Mouse (Mus musculus): ENCODE measurements around the gene Ifit2. TPM values are rescaled to one million over a fixed set of nuclear protein-coding genes. Genes with fewer than 3 reads are reported as not detected.

The Ifit2 gene
- polyA plus RNA-seq, 1 experiment from 2014 or later: 5.2 TPM

DNA sequence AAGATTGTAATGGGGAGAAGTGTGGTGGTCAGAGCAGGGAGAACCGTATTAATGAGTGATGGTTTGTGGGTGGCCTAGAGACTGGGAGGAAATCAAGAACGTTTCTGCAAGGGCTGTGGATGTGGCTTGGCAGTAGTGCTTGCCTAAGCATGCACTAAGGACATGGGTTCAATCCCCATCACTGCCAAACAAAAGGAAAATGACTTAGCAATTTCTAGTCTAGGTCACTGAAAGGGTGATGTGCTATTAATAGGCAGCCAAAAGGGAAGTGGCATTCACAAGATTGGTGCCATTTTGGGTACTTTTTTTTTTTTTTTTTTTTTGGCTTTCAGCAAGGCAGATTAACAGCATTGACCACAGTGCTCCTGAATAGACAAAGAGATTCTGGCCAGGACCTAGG, 29.1 kb upstream of the Ifit2 start:
- H3K4me1 ChIP-seq: 0 out of 2 replicates have a peak, but pooled peaks cover 4% of the 10 kb centered on the region
- no peak overlapping the region for H3K4me2 ChIP-seq (replicated peaks)
- ATAC-seq (ENCODE audit: low FRiP score, low read depth): no peak
- no peaks in the 10 kb centered on the region for H3K9me3 ChIP-seq
- H3K27ac ChIP-seq (replicated peaks): no peak overlapping the region
- no peak overlapping the region for H3K9ac ChIP-seq (replicated peaks)
- 74% methylated on average over 2 of the region's 2 CpGs for WGBS
- no peaks in the 10 kb centered on the region for H3K27me3 ChIP-seq
- H3K36me3 ChIP-seq: peaks cover 12% of the 10 kb centered on the region; the same call in 1 of the 2 replicates
- H3K4me3 ChIP-seq: no peak overlapping the region

DNA sequence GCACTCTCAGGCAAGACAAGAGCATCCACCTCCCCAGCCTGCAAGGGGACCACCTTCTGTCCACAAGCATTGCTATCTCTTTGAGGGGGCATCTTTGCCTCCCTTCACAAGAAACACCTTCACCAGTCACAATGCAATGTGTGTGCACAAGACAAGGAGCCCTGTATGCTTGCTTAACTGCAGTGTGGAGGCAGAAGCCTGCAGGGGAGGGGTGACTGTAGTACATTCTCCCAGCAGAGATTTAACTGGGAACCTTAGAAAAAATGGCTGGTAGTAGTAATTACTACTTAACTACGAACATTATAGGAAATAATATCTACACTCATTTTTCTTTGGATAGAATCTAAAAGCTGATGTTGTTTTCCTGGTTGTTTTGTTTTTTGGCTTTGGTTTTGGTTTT, 28.5 kb upstream of the Ifit2 start:
- Histone ChIP-seq H3K4me2 (replicated peaks) (no peak overlapping the region), H3K9ac (replicated peaks) (no peak overlapping the region), H3K4me1 (0 out of 2 replicates have a peak, but pooled peaks cover 9% of the 10 kb centered on the region), H3K36me3 (peaks cover 12% of the 10 kb centered on the region; the same call in 1 of the 2 replicates), H3K4me3 (no peak overlapping the region), H3K9me3 (no peaks in the 10 kb centered on the region), H3K27me3 (no peaks in the 10 kb centered on the region), H3K27ac (replicated peaks) (no peak overlapping the region)
- no peak for ATAC-seq (ENCODE audit: low FRiP score, low read depth)
- WGBS: 93% methylated on average over 1 of the region's 1 CpGs

DNA sequence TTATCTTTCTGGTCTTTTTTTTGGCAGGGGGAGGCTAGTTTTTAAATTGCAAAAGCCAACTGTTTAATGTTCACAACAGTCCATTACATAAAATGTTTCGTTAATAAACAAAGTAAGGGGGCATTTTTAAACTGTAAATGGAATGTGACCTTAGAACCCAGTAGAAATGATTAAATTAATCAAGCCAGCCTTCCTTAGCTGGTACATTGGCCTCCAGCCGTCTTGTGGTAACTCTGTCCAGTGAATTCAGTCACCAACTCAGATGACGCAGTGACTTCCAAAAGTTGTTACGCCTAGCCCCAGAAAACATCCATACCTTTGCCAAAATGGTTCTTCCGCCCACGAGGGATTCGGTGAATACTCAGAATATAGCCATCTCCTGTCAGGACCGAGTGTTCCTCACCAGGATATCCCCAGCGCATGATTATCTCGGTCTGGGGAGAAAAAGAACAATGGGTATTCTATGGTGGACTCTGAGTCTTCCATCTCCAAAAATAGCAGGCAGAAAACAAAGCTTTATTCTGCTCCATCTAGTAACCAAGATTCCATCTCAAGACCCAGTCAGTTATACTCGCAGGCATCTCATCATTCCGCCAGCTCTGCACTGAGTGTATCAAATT, 27.3 kb upstream of the Ifit2 start:
- Histone ChIP-seq H3K4me1 (0 out of 2 replicates have a peak, but pooled peaks cover 9% of the 10 kb centered on the region), H3K36me3 (peaks cover 11% of the 10 kb centered on the region; the same call in 1 of the 2 replicates), H3K4me3 (no peak overlapping the region), H3K27me3 (no peaks in the 10 kb centered on the region), H3K27ac (replicated peaks) (no peak overlapping the region), H3K9ac (replicated peaks) (no peak overlapping the region), H3K4me2 (replicated peaks) (no peak overlapping the region), H3K9me3 (no peaks in the 10 kb centered on the region)
- ATAC-seq (ENCODE audit: low FRiP score, low read depth): no peak
- WGBS: 87% methylated on average over 12 of the region's 12 CpGs

- ATAC-seq (ENCODE audit: low FRiP score, low read depth): no peak
- Histone ChIP-seq H3K4me3 (no peak overlapping the region), H3K4me1 (0 out of 2 replicates have a peak, but pooled peaks cover 9% of the 10 kb centered on the region), H3K27me3 (no peaks in the 10 kb centered on the region), H3K4me2 (replicated peaks) (no peak overlapping the region), H3K27ac (replicated peaks) (no peak overlapping the region), H3K9me3 (no peaks in the 10 kb centered on the region), H3K36me3 (no peaks in the 10 kb centered on the region), H3K9ac (replicated peaks) (no peak overlapping the region)
- WGBS: 80% methylated on average over 9 of the region's 9 CpGs
These were observed 25.8 kb upstream of the Ifit2 start for GRCm38 (mm10) chr19:34524646-34525045.

DNA sequence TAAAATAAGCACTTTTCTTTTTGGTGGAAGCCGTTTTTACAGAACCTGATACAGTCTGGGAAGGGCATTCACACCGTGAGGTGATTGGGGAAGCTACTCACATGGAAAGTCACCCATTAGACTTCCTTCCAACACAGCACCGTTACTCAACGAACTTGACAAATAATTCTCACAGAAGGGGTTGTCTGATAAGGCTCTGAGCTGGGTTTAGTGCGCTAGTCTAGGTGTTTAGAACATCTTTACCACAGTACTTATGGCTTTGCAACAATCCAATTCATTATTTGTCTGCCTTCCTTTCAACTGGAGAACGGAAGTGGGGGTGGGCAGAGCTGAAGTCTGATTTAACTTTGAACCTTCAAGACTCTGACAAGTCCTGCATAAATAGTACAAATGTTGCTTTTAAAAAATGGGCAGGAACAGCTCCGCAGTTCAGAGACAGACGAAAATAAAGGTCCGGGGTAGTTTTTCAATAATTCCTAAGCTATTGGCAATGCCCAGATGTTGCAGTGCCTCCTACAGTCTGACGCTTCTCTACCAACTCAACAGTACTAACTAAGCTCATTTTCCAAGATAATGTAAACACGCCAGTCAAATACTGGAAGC, 24.1 kb upstream of the Ifit2 start:
- no peak for ATAC-seq (ENCODE audit: low FRiP score, low read depth)
- H3K9ac ChIP-seq (replicated peaks): peak overlapping the region; percentile 68
- H3K27ac ChIP-seq (replicated peaks): no peak overlapping the region
- 49% methylated on average over 11 of the region's 11 CpGs for WGBS
- peak overlapping the region; percentile 74 for H3K4me3 ChIP-seq
- H3K36me3 ChIP-seq: no peaks in the 10 kb centered on the region
- H3K4me1 ChIP-seq: 0 out of 2 replicates have a peak, but pooled peaks cover 9% of the 10 kb centered on the region
- H3K27me3 ChIP-seq: no peaks in the 10 kb centered on the region
- H3K4me2 ChIP-seq (replicated peaks): peak overlapping the region; percentile 78
- no peaks in the 10 kb centered on the region for H3K9me3 ChIP-seq

GRCm38 (mm10) chr19:34526941-34527682, 23.4 kb upstream of the Ifit2 start, which contains the start of gene Lipa:
Gene Lipa (minus strand): TSS chr19:34527474.
- peak within 1 kb of the TSS; percentile 74 for H3K4me3 ChIP-seq
- H3K9ac ChIP-seq (replicated peaks): peak within 1 kb of the TSS; percentile 68
- ATAC-seq (ENCODE audit: low FRiP score, low read depth): peak; percentile 100
- no peaks in the 10 kb centered on the region for H3K9me3 ChIP-seq
- 0 out of 2 replicates have a peak, but pooled peaks cover 9% of the 10 kb centered on the region for H3K4me1 ChIP-seq
- H3K4me2 ChIP-seq (replicated peaks): peak within 1 kb of the TSS; percentile 78
- no peaks in the 10 kb centered on the region for H3K36me3 ChIP-seq
- H3K27ac ChIP-seq (replicated peaks): no peak within 1 kb of the TSS
- H3K27me3 ChIP-seq: no peaks in the 10 kb centered on the region
- under 1% methylated on average over 28 of the region's 29 CpGs for WGBS

- Histone ChIP-seq H3K4me2 (replicated peaks) (no peak overlapping the region), H3K27ac (replicated peaks) (no peak overlapping the region), H3K9ac (replicated peaks) (no peak overlapping the region), H3K27me3 (no peaks in the 10 kb centered on the region), H3K36me3 (no peaks in the 10 kb centered on the region), H3K4me3 (no peak overlapping the region), H3K9me3 (no peaks in the 10 kb centered on the region), H3K4me1 (no peaks in the 10 kb centered on the region)
- no peak for ATAC-seq (ENCODE audit: low FRiP score, low read depth)
- 96% methylated on average over 4 of the region's 4 CpGs for WGBS
These were observed 18.3 kb upstream of the Ifit2 start for GRCm38 (mm10) chr19:34532061-34532751.

DNA sequence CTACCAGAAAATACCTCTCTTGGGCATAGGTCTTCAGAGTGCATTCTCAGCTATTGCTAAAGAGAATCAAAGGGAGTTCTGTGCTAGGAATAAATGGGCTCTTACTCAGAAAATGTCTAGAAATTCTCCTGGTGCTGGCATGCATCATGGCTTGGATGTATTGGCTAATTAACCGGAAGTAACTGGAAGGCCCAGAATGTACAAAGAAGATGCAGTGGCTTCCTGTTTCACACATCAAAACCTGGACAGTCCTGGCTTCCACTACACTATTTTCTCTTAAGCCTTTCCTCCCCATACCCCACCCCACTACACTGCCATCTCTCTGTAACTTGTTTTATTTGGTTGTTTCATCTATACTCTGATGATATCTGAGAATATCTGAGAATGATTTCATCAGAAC, 11.1 kb upstream of the Ifit2 start:
- H3K4me2 ChIP-seq (replicated peaks): no peak overlapping the region
- no peak overlapping the region for H3K4me3 ChIP-seq
- H3K9ac ChIP-seq (replicated peaks): no peak overlapping the region
- no peak overlapping the region for H3K27ac ChIP-seq (replicated peaks)
- no peaks in the 10 kb centered on the region for H3K4me1 ChIP-seq
- H3K9me3 ChIP-seq: no peaks in the 10 kb centered on the region
- no peak for ATAC-seq (ENCODE audit: low FRiP score, low read depth)
- no peaks in the 10 kb centered on the region for H3K36me3 ChIP-seq
- WGBS: 96% methylated on average over 1 of the region's 1 CpGs
- no peaks in the 10 kb centered on the region for H3K27me3 ChIP-seq

DNA sequence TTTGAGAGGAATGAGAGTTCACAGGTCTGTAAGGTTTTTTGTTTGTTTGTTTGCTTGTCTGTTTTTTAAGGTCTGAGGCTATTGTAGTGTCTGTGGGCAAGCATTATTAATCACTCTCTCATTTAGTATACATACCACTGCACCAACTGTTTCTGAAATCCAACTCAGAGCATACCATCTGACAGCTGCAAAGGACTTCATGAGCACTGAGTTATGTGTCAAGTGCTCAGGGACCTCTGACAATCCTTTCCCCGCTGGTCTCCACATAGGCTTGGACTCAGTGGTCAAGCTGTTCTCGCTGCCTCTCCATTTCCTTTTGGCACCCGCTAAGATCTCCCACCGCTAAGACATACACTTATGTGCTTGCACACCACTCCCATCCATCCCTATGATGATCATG, 4.3 kb upstream of the Ifit2 start:
- Histone ChIP-seq H3K27me3 (no peaks in the 10 kb centered on the region), H3K4me1 (0 out of 2 replicates have a peak, but pooled peaks cover 3% of the 10 kb centered on the region), H3K9ac (replicated peaks) (no peak overlapping the region), H3K9me3 (no peaks in the 10 kb centered on the region), H3K36me3 (no peaks in the 10 kb centered on the region), H3K4me2 (replicated peaks) (no peak overlapping the region), H3K4me3 (no peak overlapping the region), H3K27ac (replicated peaks) (no peak overlapping the region)
- ATAC-seq (ENCODE audit: low FRiP score, low read depth): no peak
- WGBS: 96% methylated on average over 4 of the region's 4 CpGs

DNA sequence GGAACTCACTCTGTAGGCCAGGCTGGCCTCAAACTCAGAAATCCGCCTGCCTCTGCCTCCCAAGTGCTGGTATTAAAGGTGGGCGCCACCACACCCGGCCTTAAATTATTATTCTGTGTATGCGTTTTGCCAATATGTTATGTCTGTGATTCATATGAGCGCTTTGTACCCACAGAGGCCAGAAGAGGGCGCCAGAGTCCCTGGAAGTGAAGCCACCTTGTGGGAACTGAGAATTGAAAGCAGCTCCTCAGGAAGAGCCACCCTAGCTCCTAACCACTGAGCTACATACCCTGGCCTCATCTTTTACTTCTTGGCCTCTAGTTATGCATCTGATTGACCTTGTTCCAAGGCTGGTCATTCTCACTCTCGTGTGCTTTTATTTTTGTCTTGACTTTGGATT, 2.5 kb upstream of the Ifit2 start:
- Histone ChIP-seq H3K4me1 (0 out of 2 replicates have a peak, but pooled peaks cover 3% of the 10 kb centered on the region), H3K36me3 (no peaks in the 10 kb centered on the region), H3K9me3 (no peaks in the 10 kb centered on the region), H3K9ac (replicated peaks) (no peak overlapping the region), H3K27me3 (no peaks in the 10 kb centered on the region), H3K4me3 (no peak overlapping the region), H3K27ac (replicated peaks) (no peak overlapping the region), H3K4me2 (replicated peaks) (no peak overlapping the region)
- ATAC-seq (ENCODE audit: low FRiP score, low read depth): no peak
- WGBS: 28% methylated on average over 7 of the region's 7 CpGs

- Histone ChIP-seq H3K4me3 (peak overlapping the region; percentile 48), H3K4me1 (0 out of 2 replicates have a peak, but pooled peaks cover 3% of the 10 kb centered on the region), H3K27ac (replicated peaks) (0 out of 2 replicates have a peak overlapping the region, but pooled peaks have one; percentile 12), H3K9me3 (no peaks in the 10 kb centered on the region), H3K36me3 (no peaks in the 10 kb centered on the region), H3K9ac (replicated peaks) (0 out of 2 replicates have a peak overlapping the region, but pooled peaks have one; percentile 48), H3K27me3 (no peaks in the 10 kb centered on the region), H3K4me2 (replicated peaks) (peak overlapping the region; percentile 66)
- ATAC-seq (ENCODE audit: low FRiP score, low read depth): no peak; the same call in 1 of the 2 replicates
- 33% methylated on average over 4 of the region's 4 CpGs for WGBS
These were observed 325 bp upstream of the Ifit2 start for GRCm38 (mm10) chr19:34550205-34550533.
